Mouse (Mus musculus) heart, postnatal 0 days (tissue): ENCODE results near the gene Ubap2l.

Experiments
- CTCF ChIP-seq: IDR thresholded peaks from 2 replicates; pipeline ENCODE4 v1.5.1; 2016; ENCODE audit warnings: antibody characterized with exemption, control low read depth, low read depth
- EP300 ChIP-seq: IDR thresholded peaks from 2 replicates; pipeline ENCODE4 v1.6.1; 2016; ENCODE audit warnings: antibody characterized with exemption, low read depth

GRCm38 (mm10) chr3:90036263-90036662 lies 16.2 kb downstream of the Ubap2l start:
- TF ChIP-seq EP300 (no peak), CTCF (no peak)
